Mouse (Mus musculus) cerebellum, postnatal 36 days (tissue): Measurements from ENCODE around the gene 4930513O06Rik.
A peak's percentile ranks its signal among the peaks of the same experiment; 100 is the strongest.

Experiments used
- DNase-seq, 2 experiments: peaks; one replicate each; pipeline ENCODE4 v3.0.0; 2021 to 2022; ENCODE audit warnings: mixed read lengths in 2 of 2

The 4930513O06Rik gene

GRCm38 (mm10) chrX:139085943-139086342 lies at the start of gene 4930513O06Rik:
Gene 4930513O06Rik (plus strand): TSS chrX:139086243.
- no peak for DNase-seq

DNA sequence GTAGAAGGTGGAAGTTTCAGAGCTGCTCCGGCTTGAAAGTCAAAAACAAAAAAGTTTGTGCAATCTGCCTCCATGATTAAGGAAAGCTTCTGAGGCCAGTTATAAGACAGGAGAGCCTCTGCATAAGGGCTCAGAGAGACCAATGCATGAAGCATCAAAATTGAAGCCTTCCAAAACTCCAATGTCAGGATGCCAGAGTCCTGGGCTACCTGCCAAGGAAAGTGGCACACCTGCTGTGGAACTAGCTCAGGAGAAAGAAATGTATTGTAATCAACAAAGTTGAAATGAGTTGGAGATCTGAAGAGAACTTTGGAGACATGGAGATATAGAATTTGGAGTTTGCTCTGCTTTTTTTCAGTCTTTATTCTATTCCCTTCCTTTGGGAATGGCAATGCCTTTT lies 48.4 kb upstream of the 4930513O06Rik start:
- DNase-seq = no peak

GRCm38 (mm10) chrX:139039314-139039713 lies 46.7 kb upstream of the 4930513O06Rik start:
- DNase-seq = no peak

DNA sequence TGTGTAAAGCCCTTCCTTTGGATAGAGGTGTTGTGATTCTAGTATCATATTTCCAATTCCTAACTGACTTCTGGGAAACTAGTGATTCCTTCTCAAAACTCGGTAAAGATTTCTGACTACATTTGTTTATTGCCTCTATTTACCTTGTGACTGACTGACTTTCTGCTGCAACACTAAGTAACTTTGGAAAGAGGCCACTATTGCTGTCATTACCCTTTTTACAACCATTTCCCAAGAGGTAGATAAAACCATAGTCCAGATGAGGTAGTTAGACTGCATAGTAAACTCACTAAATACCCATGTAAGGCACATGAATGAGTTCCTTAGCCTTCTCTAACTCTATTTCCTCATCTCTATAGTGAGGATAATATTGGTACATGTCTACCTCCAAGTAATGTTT lies 44.9 kb upstream of the 4930513O06Rik start:
- DNase-seq = no peak

DNA sequence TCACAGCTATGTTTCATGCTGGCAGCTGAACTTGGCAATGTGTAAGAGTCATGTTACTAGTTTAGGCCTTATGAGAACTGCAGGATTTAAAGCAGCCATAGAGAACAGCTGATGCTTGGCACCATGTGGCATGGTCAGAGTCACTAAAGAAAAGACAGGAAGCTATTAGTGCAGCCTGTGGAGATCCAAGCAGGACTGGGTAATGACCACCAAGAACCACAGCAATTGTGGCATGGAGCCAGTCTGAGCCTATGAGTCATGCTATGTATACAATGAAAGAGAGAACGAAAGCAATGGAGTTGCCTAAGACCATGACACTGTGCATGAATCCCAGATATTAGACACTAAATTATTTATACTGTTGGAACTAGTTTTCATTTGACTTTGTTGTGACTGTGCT lies 34.1 kb upstream of the 4930513O06Rik start:
- peak in 1 of 2 experiments; percentile 1 for DNase-seq

DNA sequence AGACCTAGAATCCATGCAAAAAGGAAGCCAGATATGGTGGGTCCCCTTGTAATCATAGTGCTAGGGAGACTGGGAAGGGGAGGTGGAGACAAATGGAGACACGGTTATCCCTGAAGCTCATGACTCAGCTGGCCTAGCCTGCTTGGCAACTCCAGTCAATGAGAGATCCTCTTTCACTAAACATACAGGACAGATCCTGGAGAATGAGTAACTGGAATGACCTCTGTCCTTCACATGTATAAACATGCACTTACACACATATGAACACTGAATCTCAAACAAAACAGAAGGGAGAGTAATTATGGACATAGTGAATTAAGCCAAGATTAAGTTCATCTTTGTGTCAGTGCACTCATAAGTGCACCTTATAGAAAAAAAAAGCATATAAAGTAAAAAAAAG lies 32.9 kb upstream of the 4930513O06Rik start:
- DNase-seq = no peak

GRCm38 (mm10) chrX:139064078-139064477 lies 22.0 kb upstream of the 4930513O06Rik start:
- no peak for DNase-seq

- no peak for DNase-seq
Observed at GRCm38 (mm10) chrX:139078493-139078892, 7.5 kb upstream of the 4930513O06Rik start.

- DNase-seq = no peak
Observed at GRCm38 (mm10) chrX:139085077-139085476, 966 bp upstream of the 4930513O06Rik start, which contains the start of gene Serpina7. Gene Serpina7 (minus strand): TSS chrX:139085236.

DNA sequence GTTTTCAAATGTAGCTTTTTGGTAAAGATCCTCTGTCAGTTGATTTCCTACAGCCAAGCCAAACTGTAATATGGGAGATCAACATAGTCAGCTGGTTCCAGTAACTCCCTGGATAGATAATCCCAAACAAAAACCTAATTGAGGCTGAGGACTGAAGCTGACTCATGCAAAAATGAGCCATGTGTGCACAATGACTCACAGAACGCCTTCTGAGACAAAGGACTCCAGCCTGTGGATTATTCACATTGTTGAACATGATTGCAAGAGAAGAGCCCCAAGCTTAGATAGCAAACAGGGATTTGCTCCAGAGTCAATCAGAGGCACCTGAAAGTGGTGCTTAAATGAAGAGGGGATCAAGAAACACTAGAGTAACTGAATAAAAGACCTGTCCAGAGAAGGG lies 11.2 kb downstream of the 4930513O06Rik start:
- DNase-seq = no peak

DNA sequence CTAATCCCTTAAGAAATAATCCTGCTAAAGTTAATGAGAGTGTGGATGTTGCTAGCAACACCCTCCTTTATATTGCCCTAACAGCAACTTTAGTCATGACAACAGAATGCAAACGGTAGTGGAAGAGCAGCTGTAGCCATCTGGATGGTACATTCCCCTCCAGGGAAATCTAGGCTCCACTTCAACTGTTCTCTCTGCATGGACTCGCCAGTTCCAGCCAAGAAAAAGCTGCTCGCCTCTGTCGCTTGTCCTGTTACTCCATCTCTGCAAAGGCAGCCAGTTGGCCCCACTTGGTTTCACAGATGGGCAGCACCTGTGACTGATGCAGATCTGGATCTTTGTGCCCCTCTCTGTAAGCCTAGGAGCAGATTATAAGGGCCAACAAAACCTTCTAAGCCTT lies 48.0 kb downstream of the 4930513O06Rik start:
- DNase-seq = no peak
